Mouse (Mus musculus): Measurements from ENCODE around the gene Olfr273.
"Not testable (repeated sequence)": the region's sequence is repeated elsewhere in the genome, so short reads cannot be mapped to it uniquely, and the experiment has no call there.

The Olfr273 gene

GRCm38 (mm10) chr4:52859136-52859535 is at the start of gene Olfr273:
Gene Olfr273, minus strand, starts transcription at chr4:52859236.
- DNase-seq, result no peak

- no peak for DNase-seq
Observed at GRCm38 (mm10) chr4:52864156-52864555, 5.1 kb upstream of the Olfr273 start.

GRCm38 (mm10) chr4:52849672-52850071 is 9.4 kb downstream of the Olfr273 start:
- DNase-seq, result no peak

- peak; percentile 24 to 37 for DNase-seq
Observed at GRCm38 (mm10) chr4:52849039-52849635, 9.9 kb downstream of the Olfr273 start.

GRCm38 (mm10) chr4:52845411-52845810 is 13.6 kb downstream of the Olfr273 start:
- DNase-seq, result not testable (repeated sequence)

- no peak for DNase-seq
Observed at GRCm38 (mm10) chr4:52821375-52821774, 37.7 kb downstream of the Olfr273 start.

GRCm38 (mm10) chr4:52814304-52814703 is 44.7 kb downstream of the Olfr273 start, which contains the start of gene Olfr275:
Gene Olfr275, plus strand, starts transcription at chr4:52814604.
- no peak for DNase-seq

- no peak for DNase-seq
Observed at GRCm38 (mm10) chr4:52811871-52812270, 47.2 kb downstream of the Olfr273 start.
